Mouse (Mus musculus) midbrain, postnatal 0 days (tissue): ENCODE measurements at regions not wholly inside any gene's neighbourhood (a gene's known extent, or its start where the extent isn't known, plus 50 kb on each side); places are given as distances from the start of the nearest gene placed in this dataset.

Source experiments
- ATAC-seq: fragments of 200-750 bp; cut with Nextera tagmentation; 2 replicates; pipeline ENCODE4 v1.8.0; 2017; ENCODE audit warnings: moderate number of reproducible peaks, mild to moderate bottlenecking, moderate TSS enrichment, moderate library complexity; ENCODE audit not compliant: low FRiP score
- DNase-seq: peaks from one replicate; pipeline ENCODE4 v3.0.0-alpha.2; 2015; ENCODE audit warnings: low spot score
- H3K27ac ChIP-seq: fragments of 300-500 bp; sonication (generic); 2 replicates; pipeline ENCODE4 v1.5.1; 2014; ENCODE audit warnings: low read depth, mild to moderate bottlenecking, low read length, mixed read lengths
- H3K27me3 ChIP-seq: fragments of 300-500 bp; sonication (generic); 2 replicates; pipeline ENCODE4 v1.6.1; 2014; ENCODE audit warnings: low read length, control low read depth, mixed read lengths; ENCODE audit not compliant: insufficient read depth
- H3K36me3 ChIP-seq: fragments of 300-500 bp; sonication (generic); 2 replicates; pipeline ENCODE4 v1.6.1; 2014; ENCODE audit warnings: low read length, control low read depth, mixed read lengths; ENCODE audit not compliant: insufficient read depth
- H3K4me1 ChIP-seq: fragments of 300-500 bp; sonication (generic); 2 replicates; pipeline ENCODE4 v1.6.1; 2014; ENCODE audit warnings: mild to moderate bottlenecking, control low read depth, antibody characterized with exemption, low read length, mixed read lengths; ENCODE audit not compliant: insufficient read depth
- H3K4me2 ChIP-seq: fragments of 300-500 bp; sonication (generic); 2 replicates; pipeline ENCODE4 v1.6.1; 2014; ENCODE audit warnings: low read depth, mild to moderate bottlenecking, low read length, mixed read lengths; ENCODE audit not compliant: poor library complexity, severe bottlenecking
- H3K4me3 ChIP-seq: fragments of 300-500 bp; sonication (generic); 2 replicates; pipeline ENCODE4 v1.5.1; 2014; ENCODE audit warnings: low read depth, mild to moderate bottlenecking, low read length, moderate library complexity
- H3K9ac ChIP-seq: fragments of 300-500 bp; sonication (generic); replicated peaks from 2 replicates; pipeline ENCODE4 v1.6.1; 2014; ENCODE audit warnings: mild to moderate bottlenecking, low read length, moderate library complexity, mixed read lengths; ENCODE audit not compliant: poor library complexity, severe bottlenecking
- H3K9me3 ChIP-seq: fragments of 300-500 bp; sonication (generic); 2 replicates; pipeline ENCODE4 v1.6.1; 2016; ENCODE audit warnings: low read length, control low read depth
- CTCF ChIP-seq: IDR thresholded peaks from 2 replicates; pipeline ENCODE4 v1.5.1; 2016; ENCODE audit warnings: antibody characterized with exemption, mild to moderate bottlenecking
- WGBS: fragments of 180-500 bp; shearing (Covaris S2); extraction: QIAGEN DNeasy Blood & Tissue Kit; methylation state at CpG from one replicate; pipeline ENCODE4 v1.1.7; 2014; 5-methylcytosine and 5-hydroxymethylcytosine counted together

DNA sequence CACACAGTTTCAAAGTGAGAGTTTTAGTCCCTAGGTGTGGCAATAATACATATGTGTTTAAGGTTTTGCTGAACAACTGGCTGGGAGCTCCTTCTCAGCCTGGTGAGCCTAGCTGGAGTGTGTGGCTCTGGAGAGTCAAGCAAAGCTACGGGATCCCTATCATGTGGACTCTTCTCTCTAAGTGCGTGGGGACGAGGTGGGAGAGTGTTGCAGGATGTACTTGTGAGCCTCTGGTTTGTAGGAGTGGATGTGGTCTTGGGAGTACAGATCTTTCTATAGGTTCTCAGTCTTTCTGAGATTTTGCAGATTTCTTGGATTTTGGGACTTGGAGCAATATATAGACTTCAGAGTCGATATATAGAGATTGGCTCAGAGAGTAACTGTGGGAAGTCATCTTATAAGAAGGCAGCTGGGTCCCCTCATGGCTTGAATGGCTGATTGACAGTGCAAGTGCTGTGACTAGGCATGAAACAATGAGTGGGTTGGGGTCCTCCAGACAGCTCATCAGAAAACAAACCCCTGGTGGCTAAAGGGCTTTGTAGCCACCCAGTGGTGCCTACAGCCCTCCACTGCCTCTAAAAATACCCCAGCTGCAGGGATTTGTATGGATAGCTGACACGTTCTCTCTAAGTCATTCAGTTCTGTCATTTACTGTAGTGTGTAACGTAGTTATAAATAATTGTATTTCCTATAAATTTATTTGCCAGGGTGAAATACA lies 486.1 kb downstream of the Cdh26 start:
- no peak for ATAC-seq

DNA sequence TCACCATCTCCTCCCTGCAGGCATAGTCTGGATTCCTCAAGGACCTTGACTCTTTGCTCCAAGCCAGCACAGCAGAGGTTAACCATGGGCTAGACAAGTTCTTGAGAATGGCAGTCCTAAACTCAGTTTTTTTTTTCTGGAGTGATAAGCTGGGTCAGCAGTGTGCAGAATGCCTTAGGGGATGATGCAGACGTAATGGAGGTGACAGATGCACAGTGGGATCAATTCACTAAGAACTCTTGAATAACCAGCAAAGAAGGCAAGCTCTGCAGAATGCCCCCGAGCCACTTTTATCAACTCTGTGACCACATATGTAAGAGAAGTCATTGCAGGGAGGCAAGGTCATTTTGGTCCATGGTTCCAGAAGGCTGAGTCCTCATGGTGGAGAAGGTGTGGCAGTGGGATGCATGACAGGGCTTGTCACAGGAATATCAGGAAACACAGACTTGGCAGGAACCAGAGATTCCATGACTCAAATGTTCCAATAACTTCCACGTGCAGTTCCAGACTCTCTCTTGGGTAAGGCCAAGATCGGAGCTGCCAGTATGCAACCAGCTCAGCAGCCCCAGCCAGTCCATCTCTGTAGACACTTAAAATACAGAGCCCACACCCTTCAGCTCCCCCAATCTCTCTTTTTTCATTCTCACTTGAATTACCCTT lies 494.3 kb downstream of the Cdh26 start:
- no peaks in the 10 kb centered on the region for H3K36me3 ChIP-seq
- H3K4me2 ChIP-seq, result no peak overlapping the region
- H3K9me3 ChIP-seq, result no peaks in the 10 kb centered on the region
- no peaks in the 10 kb centered on the region for H3K4me1 ChIP-seq
- DNase-seq (no peak), ATAC-seq (no peak)
- no peak overlapping the region for H3K27ac ChIP-seq
- no peak for TF ChIP-seq CTCF
- no peak overlapping the region for H3K4me3 ChIP-seq
- H3K9ac ChIP-seq, result no peak overlapping the region
- no peaks in the 10 kb centered on the region for H3K27me3 ChIP-seq
- WGBS, result 78% methylated on average over 4 of the region's 4 CpGs

More for the DNA sequence above, 486.1 kb downstream of the Cdh26 start:
- Histone ChIP-seq H3K9me3 (no peaks in the 10 kb centered on the region), H3K27me3 (no peaks in the 10 kb centered on the region), H3K36me3 (no peaks in the 10 kb centered on the region), H3K4me2 (no peak overlapping the region), H3K4me1 (no peaks in the 10 kb centered on the region), H3K27ac (no peak overlapping the region), H3K9ac (no peak overlapping the region), H3K4me3 (no peak overlapping the region)
- WGBS, result 71% methylated on average over 6 of the region's 6 CpGs
- no peak for TF ChIP-seq CTCF
- no peak for DNase-seq

DNA sequence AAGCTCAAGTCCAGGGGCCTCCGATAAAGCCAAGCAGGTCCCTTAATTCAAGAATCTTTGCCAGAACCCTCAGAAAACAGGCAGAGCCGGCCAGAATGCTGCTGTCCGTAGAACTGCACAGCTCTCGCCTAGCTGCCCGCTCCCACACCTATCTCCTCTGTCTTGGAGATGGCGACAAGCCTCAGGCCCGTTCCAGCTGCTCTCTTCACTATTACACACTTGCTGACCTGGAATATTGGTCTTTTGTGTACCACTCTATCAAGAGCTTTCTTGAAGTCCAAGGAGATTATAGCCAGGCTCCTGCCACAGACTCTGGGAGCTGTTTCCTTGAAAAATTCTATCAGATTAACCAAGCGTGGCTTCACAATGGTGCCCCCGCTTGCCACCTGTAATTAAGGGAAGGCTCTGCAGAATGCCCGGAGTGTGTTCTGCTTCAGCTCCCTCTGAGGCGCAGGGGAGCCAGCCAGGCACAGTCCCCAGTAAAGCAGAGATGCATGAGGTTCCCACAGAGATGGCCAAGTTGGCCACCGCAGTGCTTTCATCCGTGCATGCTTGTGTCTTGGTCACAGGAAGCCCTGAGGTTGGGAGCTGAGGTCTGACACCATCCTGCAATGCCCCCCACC lies 496.8 kb downstream of the Cdh26 start:
- no peak overlapping the region for H3K27ac ChIP-seq
- no peaks in the 10 kb centered on the region for H3K9me3 ChIP-seq
- no peak overlapping the region for H3K4me3 ChIP-seq
- no peaks in the 10 kb centered on the region for H3K4me1 ChIP-seq
- DNase-seq (no peak), ATAC-seq (no peak)
- H3K36me3 ChIP-seq, result no peaks in the 10 kb centered on the region
- TF ChIP-seq CTCF, result no peak
- WGBS, result 49% methylated on average over 13 of the region's 13 CpGs
- H3K9ac ChIP-seq, result no peak overlapping the region
- H3K27me3 ChIP-seq, result no peaks in the 10 kb centered on the region
- H3K4me2 ChIP-seq, result no peak overlapping the region

DNA sequence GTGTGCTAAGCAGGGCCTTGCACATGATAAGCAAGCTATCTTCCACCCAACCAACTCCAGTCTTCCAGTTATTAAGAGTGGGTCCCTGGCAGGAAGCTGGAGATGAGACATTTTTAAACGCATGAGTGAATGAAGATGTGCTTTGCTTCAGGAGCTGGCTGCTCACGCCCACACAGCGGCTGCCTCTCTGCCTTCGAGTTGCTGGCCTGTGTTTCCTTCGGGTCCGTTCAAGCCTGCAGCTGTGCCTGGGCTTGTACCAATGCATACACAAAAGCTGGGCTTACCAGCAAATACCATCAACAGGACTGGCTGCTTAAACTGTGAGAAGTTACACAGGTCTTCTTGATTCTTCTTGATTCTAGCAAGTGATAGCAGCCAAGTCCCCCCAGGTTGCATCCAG lies 498.7 kb downstream of the Cdh26 start:
- H3K4me2 ChIP-seq, result no peak overlapping the region
- no peak for DNase-seq
- TF ChIP-seq CTCF, result no peak
- no peaks in the 10 kb centered on the region for H3K27me3 ChIP-seq
- ATAC-seq, result no peak
- 67% methylated on average over 6 of the region's 6 CpGs for WGBS
- H3K9ac ChIP-seq, result no peak overlapping the region
- no peaks in the 10 kb centered on the region for H3K9me3 ChIP-seq
- H3K36me3 ChIP-seq, result no peaks in the 10 kb centered on the region
- no peaks in the 10 kb centered on the region for H3K4me1 ChIP-seq
- H3K4me3 ChIP-seq, result no peak overlapping the region
- no peak overlapping the region for H3K27ac ChIP-seq

DNA sequence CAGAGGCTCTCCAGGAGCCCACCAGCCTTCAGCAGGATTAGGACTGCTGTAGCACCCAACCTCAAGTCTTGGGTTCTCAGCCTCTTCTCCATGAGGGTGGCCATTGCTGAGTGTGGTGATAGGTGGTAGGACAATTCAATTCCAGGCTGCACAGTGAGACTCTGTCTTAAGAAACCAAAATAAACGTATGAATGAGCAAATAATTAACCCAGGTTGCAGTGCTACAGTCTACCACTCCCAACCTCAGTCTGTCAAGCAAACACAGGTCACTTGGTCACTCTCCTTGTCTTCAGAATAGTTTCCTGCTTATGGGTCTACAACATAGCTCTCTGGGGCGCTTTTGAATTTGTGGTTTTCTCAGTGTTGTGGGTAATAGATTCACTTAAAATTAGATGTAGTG lies 499.8 kb downstream of the Cdh26 start:
- Histone ChIP-seq H3K4me1 (no peaks in the 10 kb centered on the region), H3K27me3 (no peaks in the 10 kb centered on the region), H3K36me3 (no peaks in the 10 kb centered on the region), H3K4me3 (no peak overlapping the region), H3K4me2 (no peak overlapping the region), H3K9ac (no peak overlapping the region), H3K27ac (no peak overlapping the region), H3K9me3 (no peaks in the 10 kb centered on the region)
- TF ChIP-seq CTCF, result no peak
- no peak for DNase-seq
- WGBS, result 77% methylated on average over 2 of the region's 2 CpGs
- ATAC-seq, result no peak

DNA sequence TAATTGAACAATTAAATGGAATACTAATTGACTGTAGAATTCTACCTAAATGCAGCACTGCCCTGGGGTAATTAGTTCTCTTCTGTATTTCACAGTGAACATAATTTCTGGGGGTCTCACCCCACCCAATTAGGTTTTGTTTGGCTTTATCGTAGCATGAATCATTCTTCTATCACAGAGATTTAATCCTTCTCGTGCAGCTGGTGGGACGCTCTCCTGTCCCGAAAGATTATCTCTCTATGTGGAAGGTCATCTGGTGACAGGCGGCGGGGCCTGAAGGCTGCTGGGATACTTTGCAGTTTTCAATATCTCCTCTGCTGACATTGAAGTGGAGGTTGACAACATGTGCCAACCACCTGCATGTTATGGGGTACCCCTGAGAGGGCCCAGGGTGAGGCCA lies 493.8 kb upstream of the Cdh4 start:
- Histone ChIP-seq H3K4me2 (no peak overlapping the region), H3K27me3 (no peaks in the 10 kb centered on the region), H3K36me3 (no peaks in the 10 kb centered on the region), H3K9me3 (no peaks in the 10 kb centered on the region), H3K27ac (no peak overlapping the region), H3K4me3 (no peak overlapping the region), H3K4me1 (0 out of 2 replicates have a peak, but pooled peaks cover 4% of the 10 kb centered on the region), H3K9ac (no peak overlapping the region)
- ATAC-seq, result no peak
- TF ChIP-seq CTCF, result no peak
- WGBS, result 57% methylated on average over 6 of the region's 6 CpGs
- no peak for DNase-seq
